Mouse (Mus musculus) hindbrain, embryonic 11.5 days (tissue): ENCODE measurements around the gene Mapk10. TPM values are rescaled to one million over a fixed set of nuclear protein-coding genes. Genes with fewer than 3 reads are reported as not detected.
"Not testable (repeated sequence)": the region's sequence is repeated elsewhere in the genome, so short reads cannot be mapped to it uniquely, and the experiment has no call there.

Source experiments
- ATAC-seq: fragments of 200-750 bp; cut with Nextera tagmentation; 2 replicates; pipeline ENCODE4 v1.8.0; 2017; ENCODE audit warnings: mild to moderate bottlenecking, moderate TSS enrichment, moderate library complexity; ENCODE audit not compliant: low FRiP score
- DNase-seq: peaks from one replicate; pipeline ENCODE4 v3.0.0-alpha.2; 2015; ENCODE audit warnings: low spot score
- H3K27ac ChIP-seq: fragments of 300-500 bp; sonication (generic); 2 replicates; pipeline ENCODE4 v1.5.1; 2014; ENCODE audit warnings: mild to moderate bottlenecking, low read depth, low read length
- H3K27me3 ChIP-seq: fragments of 300-500 bp; sonication (generic); 2 replicates; pipeline ENCODE4 v1.6.1; 2014; ENCODE audit warnings: mild to moderate bottlenecking, low read length, moderate library complexity, mixed read lengths; ENCODE audit not compliant: control insufficient read depth, insufficient read depth
- H3K36me3 ChIP-seq: fragments of 300-500 bp; sonication (generic); 2 replicates; pipeline ENCODE4 v1.6.1; 2014; ENCODE audit warnings: mild to moderate bottlenecking, low read length, moderate library complexity, mixed read lengths; ENCODE audit not compliant: control insufficient read depth, insufficient read depth
- H3K4me1 ChIP-seq: fragments of 300-500 bp; sonication (generic); replicated peaks from 2 replicates; pipeline ENCODE4 v1.6.1; 2014; ENCODE audit warnings: low read length, mixed read lengths; ENCODE audit not compliant: control insufficient read depth, insufficient read depth
- H3K4me2 ChIP-seq: fragments of 300-500 bp; sonication (generic); replicated peaks from 2 replicates; pipeline ENCODE4 v1.6.1; 2014; ENCODE audit warnings: mild to moderate bottlenecking, low read depth, low read length
- H3K4me3 ChIP-seq: fragments of 300-500 bp; sonication (generic); 2 replicates; pipeline ENCODE4 v1.5.1; 2014; ENCODE audit warnings: low read depth, low read length
- H3K9ac ChIP-seq: fragments of 300-500 bp; sonication (generic); 2 replicates; pipeline ENCODE4 v1.6.1; 2014; ENCODE audit warnings: low read depth, low read length
- H3K9me3 ChIP-seq: fragments of 300-500 bp; sonication (generic); 2 replicates; pipeline ENCODE4 v1.6.1; 2016; ENCODE audit warnings: low read length; ENCODE audit not compliant: control insufficient read depth
- WGBS: fragments of 180-500 bp; shearing (Covaris S2); extraction: QIAGEN DNeasy Blood & Tissue Kit; methylation state at CpG from one replicate; pipeline ENCODE4 v1.1.7; 2014; 5-methylcytosine and 5-hydroxymethylcytosine counted together
- polyA plus RNA-seq: library from polyadenylated mRNA; unstranded; fragments of >200 nt; fragmentation: Nextera tagmentation; extraction: Ambion mirVana; gene quantifications from 2 replicates; pipeline ENCODE4 v1.2.1, GENCODE M21; 2014

Gene Mapk10
- polyA plus RNA-seq, 1 experiment from 2014 or later: 72.2 TPM

DNA sequence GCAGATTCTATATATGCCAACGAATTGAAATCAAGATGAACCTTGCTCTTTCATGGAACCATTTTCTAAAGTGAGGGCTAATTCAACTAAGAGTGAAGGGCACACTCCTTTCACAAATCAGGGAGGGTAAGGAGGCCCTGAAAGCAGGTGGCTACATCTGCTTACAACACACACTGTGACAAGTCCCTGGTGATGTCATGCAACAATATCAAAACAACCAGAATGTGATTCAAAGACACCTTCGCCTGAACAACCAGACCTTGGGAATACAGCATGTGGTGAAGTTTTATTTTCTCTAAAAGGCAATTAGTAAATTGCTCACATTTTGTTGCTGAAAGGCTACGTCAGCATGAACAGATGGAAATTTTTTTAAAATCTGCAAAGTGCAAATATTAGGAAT is 258.2 kb downstream of the Mapk10 start:
- WGBS: 80% methylated on average over 3 of the region's 3 CpGs
- Histone ChIP-seq H3K9me3 (no peaks in the 10 kb centered on the region), H3K27ac (no peak overlapping the region), H3K4me2 (no peak overlapping the region), H3K9ac (no peak overlapping the region), H3K4me1 (no peaks in the 10 kb centered on the region), H3K4me3 (no peak overlapping the region), H3K36me3 (no peaks in the 10 kb centered on the region), H3K27me3 (no peaks in the 10 kb centered on the region)
- ATAC-seq: no peak
- DNase-seq: no peak

DNA sequence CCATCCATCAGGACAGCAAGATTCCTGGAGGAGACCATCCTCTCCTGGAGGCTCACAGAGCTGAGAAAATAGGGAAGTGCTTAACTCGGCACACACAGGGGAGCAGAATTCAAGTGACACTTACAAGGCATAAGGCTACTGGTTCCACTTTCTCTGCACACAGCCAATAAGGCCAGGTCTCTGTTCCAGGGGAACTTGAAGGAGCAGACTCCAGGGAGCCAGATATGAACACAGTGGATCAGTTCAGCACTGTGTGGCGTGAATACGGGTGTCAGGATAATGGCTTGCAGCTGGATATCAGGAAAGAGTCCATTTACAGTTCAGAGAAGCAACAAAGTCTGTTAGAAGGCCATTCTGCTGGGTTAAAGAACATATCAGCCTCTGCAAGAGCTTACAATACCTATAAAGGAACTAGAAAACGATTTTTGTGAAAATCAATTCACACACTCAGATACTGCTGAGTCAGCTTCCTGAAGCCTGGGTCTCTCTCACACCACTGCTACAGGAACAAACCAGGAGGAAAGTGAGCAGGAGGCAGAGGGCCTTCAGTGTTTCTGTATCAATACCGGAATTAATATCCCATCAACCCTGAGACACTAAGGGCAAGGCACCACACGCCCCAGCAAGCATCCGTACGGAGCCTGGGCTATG is 263.9 kb downstream of the Mapk10 start:
- Histone ChIP-seq H3K4me2 (no peak overlapping the region), H3K27ac (no peak overlapping the region), H3K9ac (no peak overlapping the region), H3K27me3 (no peaks in the 10 kb centered on the region), H3K4me3 (no peak overlapping the region), H3K9me3 (no peaks in the 10 kb centered on the region), H3K36me3 (no peaks in the 10 kb centered on the region), H3K4me1 (no peaks in the 10 kb centered on the region)
- DNase-seq: no peak
- ATAC-seq: no peak
- 80% methylated on average over 8 of the region's 8 CpGs for WGBS

DNA sequence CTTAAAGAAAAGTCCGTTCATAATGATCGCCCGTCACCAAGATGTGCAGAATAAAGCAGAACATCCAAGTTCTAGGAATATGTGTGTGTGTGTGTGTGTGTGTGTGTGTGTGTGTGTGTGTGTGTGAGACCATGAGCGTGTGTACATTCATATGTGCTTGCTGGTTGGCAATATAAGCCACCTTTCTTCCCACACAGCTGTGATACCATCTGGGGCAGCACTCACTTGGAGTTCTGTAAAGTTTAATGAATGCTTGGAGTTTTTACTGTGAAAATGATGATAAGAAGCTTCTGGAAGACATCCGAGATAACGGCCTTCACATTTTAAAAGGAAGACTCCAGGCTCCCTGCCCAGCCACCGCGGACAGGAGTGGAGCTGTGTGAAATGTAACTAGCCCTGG is 264.5 kb downstream of the Mapk10 start:
- no peak for DNase-seq

DNA sequence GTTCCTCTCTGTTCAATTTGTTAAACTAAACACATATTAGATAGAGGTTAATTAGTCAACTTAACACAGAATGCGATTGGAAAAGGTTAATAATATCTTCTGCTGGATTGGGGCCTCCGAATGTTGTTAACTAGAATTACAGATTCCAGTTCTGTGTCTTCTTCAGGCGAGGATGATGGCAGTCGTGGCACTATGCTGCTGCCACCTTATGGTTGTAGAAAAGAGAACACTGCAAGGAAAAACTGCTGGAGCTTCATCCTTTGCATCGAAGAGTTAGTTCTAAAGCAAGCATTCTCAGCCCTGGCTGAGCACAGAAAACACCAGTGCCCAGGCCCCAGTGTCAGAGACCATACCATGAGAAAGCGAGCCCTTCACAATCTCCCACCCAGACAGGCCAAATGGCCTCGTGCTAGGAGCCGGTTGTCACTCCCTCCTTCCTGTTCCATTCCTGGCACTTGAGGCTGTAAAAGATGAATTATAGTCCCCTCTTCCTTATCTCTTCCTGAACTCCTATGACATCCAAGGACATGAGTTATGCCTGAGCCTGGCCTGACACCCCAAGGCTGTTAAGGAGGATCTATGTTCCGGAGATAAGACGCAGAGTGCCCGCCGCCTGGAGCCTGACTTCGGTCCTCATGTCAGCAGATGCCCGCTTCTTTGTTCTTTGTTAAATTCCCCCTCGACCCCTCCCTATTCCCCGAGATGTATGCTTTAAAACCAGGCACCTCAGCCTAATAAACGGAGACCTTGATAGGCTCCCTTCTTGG is 267.1 kb downstream of the Mapk10 start:
- not testable (repeated sequence) for ATAC-seq, H3K4me1 ChIP-seq, H3K27ac ChIP-seq, H3K27me3 ChIP-seq, H3K36me3 ChIP-seq, H3K4me3 ChIP-seq, H3K9ac ChIP-seq, DNase-seq, H3K9me3 ChIP-seq, H3K4me2 ChIP-seq
- WGBS: 89% methylated on average over 17 of the region's 17 CpGs

More for the DNA sequence above, 264.5 kb downstream of the Mapk10 start:
- no peaks in the 10 kb centered on the region for H3K36me3 ChIP-seq
- WGBS: 94% methylated on average over 8 of the region's 8 CpGs
- H3K4me1 ChIP-seq: no peaks in the 10 kb centered on the region
- H3K9me3 ChIP-seq: no peaks in the 10 kb centered on the region
- H3K4me3 ChIP-seq: no peak overlapping the region
- H3K4me2 ChIP-seq: no peak overlapping the region
- no peak overlapping the region for H3K27ac ChIP-seq
- no peak overlapping the region for H3K9ac ChIP-seq
- no peaks in the 10 kb centered on the region for H3K27me3 ChIP-seq
- no peak for ATAC-seq

DNA sequence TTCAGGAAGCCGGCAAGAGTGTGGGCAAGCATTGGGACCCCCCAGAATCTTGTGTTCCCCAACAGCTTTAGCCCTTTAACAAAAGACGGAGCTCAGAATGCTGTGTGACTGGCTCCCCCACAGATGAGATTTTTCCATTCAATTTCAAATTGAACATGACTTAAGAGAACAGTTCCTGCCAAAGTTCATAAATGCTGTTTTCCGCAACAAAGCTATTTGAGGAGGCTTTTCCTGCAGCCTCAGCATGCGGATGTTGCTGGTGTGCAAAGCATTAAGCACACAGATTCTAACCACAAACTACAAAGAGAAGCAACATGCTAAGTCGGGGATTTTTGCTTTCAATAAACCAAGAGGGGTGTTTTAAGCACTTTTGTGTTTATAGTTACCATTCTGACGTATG is 281.0 kb downstream of the Mapk10 start:
- ATAC-seq (no peak), DNase-seq (no peak)
- H3K36me3 ChIP-seq: no peaks in the 10 kb centered on the region
- WGBS: 70% methylated on average over 6 of the region's 6 CpGs
- no peaks in the 10 kb centered on the region for H3K4me1 ChIP-seq
- H3K4me3 ChIP-seq: no peak overlapping the region
- H3K27me3 ChIP-seq: no peaks in the 10 kb centered on the region
- no peak overlapping the region for H3K4me2 ChIP-seq
- no peaks in the 10 kb centered on the region for H3K9me3 ChIP-seq
- no peak overlapping the region for H3K27ac ChIP-seq
- H3K9ac ChIP-seq: no peak overlapping the region

DNA sequence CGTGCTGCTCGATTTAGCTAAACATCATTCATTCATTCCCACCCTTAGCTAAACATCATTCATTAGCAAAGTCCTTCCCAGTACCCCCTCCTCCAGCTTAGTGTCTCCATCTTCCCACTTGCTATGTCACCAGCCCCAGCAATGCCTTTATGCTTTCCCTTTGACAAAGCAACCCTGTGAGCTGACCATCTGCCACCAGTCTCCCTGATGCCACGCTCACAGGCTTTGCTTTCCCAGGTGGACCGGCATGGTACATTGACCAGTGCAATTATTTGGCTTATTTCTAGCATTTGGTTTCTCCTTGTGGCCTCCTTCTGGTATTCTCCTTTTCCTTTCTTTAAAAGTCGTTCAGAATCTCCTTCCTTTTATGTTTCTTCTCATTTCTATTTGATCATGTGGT is 284.3 kb downstream of the Mapk10 start:
- H3K9ac ChIP-seq: no peak overlapping the region
- no peak overlapping the region for H3K4me3 ChIP-seq
- no peaks in the 10 kb centered on the region for H3K36me3 ChIP-seq
- ATAC-seq: no peak
- DNase-seq: no peak
- no peak overlapping the region for H3K4me2 ChIP-seq
- WGBS: 80% methylated on average over 5 of the region's 5 CpGs
- no peaks in the 10 kb centered on the region for H3K9me3 ChIP-seq
- no peak overlapping the region for H3K27ac ChIP-seq
- no peaks in the 10 kb centered on the region for H3K4me1 ChIP-seq
- H3K27me3 ChIP-seq: no peaks in the 10 kb centered on the region

DNA sequence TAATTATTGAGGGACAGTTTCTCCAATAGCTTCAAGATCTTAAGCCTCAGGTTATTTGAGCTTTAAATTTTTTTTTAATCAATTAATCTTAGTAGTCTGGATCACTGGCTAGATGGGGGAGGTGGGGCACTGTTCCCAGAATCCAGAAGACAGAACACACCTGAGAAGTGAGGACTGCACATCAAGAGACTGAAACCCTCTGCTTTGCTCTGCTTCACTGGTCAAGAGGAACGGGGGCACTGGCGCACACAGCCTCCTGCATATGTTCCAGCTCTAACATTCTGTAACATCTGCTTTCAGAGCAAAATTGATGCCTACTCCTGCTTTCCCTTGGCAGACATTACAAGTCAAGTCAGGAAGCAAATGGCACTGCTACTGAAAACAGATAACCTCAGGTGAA is 290.9 kb downstream of the Mapk10 start:
- 77% methylated on average over 2 of the region's 2 CpGs for WGBS

DNA sequence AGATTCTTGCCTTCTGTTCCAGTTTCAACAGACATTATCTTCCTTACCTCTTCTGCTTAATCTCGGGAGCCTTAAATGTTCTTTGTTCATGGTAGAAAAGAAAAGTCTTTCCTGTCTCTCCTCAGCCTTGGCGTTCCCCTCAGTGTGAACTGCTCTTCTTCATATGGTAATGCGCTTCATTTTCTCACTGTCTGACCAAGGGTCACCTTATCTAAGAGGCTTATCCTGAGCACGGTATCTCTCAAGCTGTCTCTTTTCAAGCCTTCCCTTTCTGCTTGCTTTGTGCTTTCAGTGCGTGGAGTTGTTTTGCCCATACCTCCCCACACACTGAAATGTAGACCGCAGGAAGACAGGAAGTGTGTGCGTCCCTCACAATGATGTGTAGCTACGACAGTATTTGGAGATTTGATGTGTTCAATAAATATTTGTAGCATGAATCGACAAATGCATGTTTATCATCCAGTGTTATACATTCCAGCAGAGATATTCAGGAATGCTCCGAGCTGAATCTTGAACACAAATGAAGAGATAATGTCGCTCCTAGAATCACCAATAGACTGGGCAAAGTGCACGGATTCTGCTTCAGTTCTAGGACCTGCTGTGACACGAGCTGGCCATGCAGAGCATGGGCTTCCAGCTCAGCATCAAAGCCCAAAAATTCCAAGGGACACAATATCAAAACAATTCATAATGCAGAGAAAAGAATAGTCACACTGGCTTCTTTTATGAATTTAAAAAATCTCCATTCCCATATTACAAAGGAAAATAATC is 305.5 kb downstream of the Mapk10 start:
- DNase-seq (no peak), ATAC-seq (no peak)
- H3K4me2 ChIP-seq: no peak overlapping the region
- H3K4me3 ChIP-seq: no peak overlapping the region
- H3K36me3 ChIP-seq: no peaks in the 10 kb centered on the region
- no peak overlapping the region for H3K27ac ChIP-seq
- WGBS: 58% methylated on average over 13 of the region's 13 CpGs
- H3K9ac ChIP-seq: no peak overlapping the region
- H3K9me3 ChIP-seq: no peaks in the 10 kb centered on the region
- 0 out of 2 replicates have a peak, but pooled peaks cover 2% of the 10 kb centered on the region for H3K4me1 ChIP-seq
- no peaks in the 10 kb centered on the region for H3K27me3 ChIP-seq

More for the DNA sequence above, 290.9 kb downstream of the Mapk10 start:
- ATAC-seq: no peak
- Histone ChIP-seq H3K9me3 (no peaks in the 10 kb centered on the region), H3K9ac (no peak overlapping the region), H3K27ac (no peak overlapping the region), H3K4me2 (no peak overlapping the region), H3K4me1 (no peaks in the 10 kb centered on the region), H3K4me3 (no peak overlapping the region), H3K27me3 (no peaks in the 10 kb centered on the region), H3K36me3 (no peaks in the 10 kb centered on the region)
- DNase-seq: no peak
